Mouse (Mus musculus): Measurements from ENCODE around the gene Qars.

Gene Qars

GRCm38 (mm10) chr9:108486973-108487530 is 20.5 kb upstream of the Qars start:
- in situ Hi-C loops (cut with MboI, MseI) = loop anchor here (10.0 kb wide), 1 partner anchor 428 kb away; the partner anchor contains the start of gene Tmem89

GRCm38 (mm10) chr9:108488403-108488802 is 19.1 kb upstream of the Qars start:
- in situ Hi-C loops (cut with MboI, MseI) = loop anchor here (10.0 kb wide), 1 partner anchor 426 kb away; the partner anchor contains the start of gene Tmem89

- in situ Hi-C loops (cut with MboI, MseI) = loop anchor here (10.0 kb wide), 1 partner anchor 426 kb away; the partner anchor contains the start of gene Tmem89
Observed at GRCm38 (mm10) chr9:108489215-108489614, 18.3 kb upstream of the Qars start.

- in situ Hi-C loops (cut with MboI, MseI) = loop anchor here (10.0 kb wide), 1 partner anchor 425 kb away; the partner anchor contains the start of gene Tmem89
Observed at GRCm38 (mm10) chr9:108489702-108490558, 17.6 kb upstream of the Qars start.

- in situ Hi-C loops (cut with MboI, MseI) = no loop called here
Observed at GRCm38 (mm10) chr9:108490559-108491285, 16.8 kb upstream of the Qars start, which contains the start of gene Usp19. Gene Usp19, plus strand, starts transcription at chr9:108490602.

GRCm38 (mm10) chr9:108491286-108491580 is 16.3 kb upstream of the Qars start:
- in situ Hi-C loops (cut with MboI, MseI) = no loop called here

GRCm38 (mm10) chr9:108492043-108492750 is 15.3 kb upstream of the Qars start:
- in situ Hi-C loops (cut with MboI, MseI) = no loop called here

- in situ Hi-C loops (cut with MboI, MseI) = no loop called here
Observed at GRCm38 (mm10) chr9:108493246-108493645, 14.3 kb upstream of the Qars start.

GRCm38 (mm10) chr9:108494146-108494825 is 13.2 kb upstream of the Qars start:
- in situ Hi-C loops (cut with MboI, MseI) = no loop called here

GRCm38 (mm10) chr9:108494905-108495304 is 12.6 kb upstream of the Qars start:
- in situ Hi-C loops (cut with MboI, MseI) = no loop called here

GRCm38 (mm10) chr9:108499231-108499630 is 8.3 kb upstream of the Qars start:
- in situ Hi-C loops (cut with MboI, MseI) = no loop called here

- in situ Hi-C loops (cut with MboI, MseI) = no loop called here
Observed at GRCm38 (mm10) chr9:108499943-108500342, 7.6 kb upstream of the Qars start.

GRCm38 (mm10) chr9:108506901-108507300 is 605 bp upstream of the Qars start:
- in situ Hi-C loops (cut with MboI, MseI) = no loop called here

- in situ Hi-C loops (cut with MboI, MseI) = no loop called here
Observed at GRCm38 (mm10) chr9:108508776-108509175, 1.3 kb downstream of the Qars start.

GRCm38 (mm10) chr9:108516380-108517251 is 9.1 kb downstream of the Qars start, which contains the start of gene Qrich1:
Gene Qrich1, plus strand, starts transcription at chr9:108516806.
- in situ Hi-C loops (cut with MboI, MseI) = no loop called here

- in situ Hi-C loops (cut with MboI, MseI) = no loop called here
Observed at GRCm38 (mm10) chr9:108517253-108517930, 9.9 kb downstream of the Qars start.

GRCm38 (mm10) chr9:108517931-108518332 is 10.4 kb downstream of the Qars start:
- in situ Hi-C loops (cut with MboI, MseI) = no loop called here

- in situ Hi-C loops (cut with MboI, MseI) = no loop called here
Observed at GRCm38 (mm10) chr9:108521604-108522003, 14.1 kb downstream of the Qars start.

GRCm38 (mm10) chr9:108523341-108523740 is 15.8 kb downstream of the Qars start:
- in situ Hi-C loops (cut with MboI, MseI) = no loop called here

Data from T-helper 1 cell (primary cell).